Mouse (Mus musculus) neural tube, embryonic 13.5 days (tissue): ENCODE measurements around the gene Ttc7. TPM values are rescaled to one million over a fixed set of nuclear protein-coding genes. Genes with fewer than 3 reads are reported as not detected.

Experiments
- ATAC-seq: fragments of 200-750 bp; cut with Nextera tagmentation; 2 replicates; pipeline ENCODE4 v1.8.0; 2017; ENCODE audit warnings: low read depth, mild to moderate bottlenecking, moderate TSS enrichment, moderate library complexity
- H3K27ac ChIP-seq: fragments of 300-500 bp; sonication (generic); replicated peaks from 2 replicates; pipeline ENCODE4 v1.5.1; 2015; ENCODE audit warnings: moderate library complexity, mild to moderate bottlenecking, inconsistent platforms
- H3K27me3 ChIP-seq: fragments of 300-500 bp; sonication (generic); 2 replicates; pipeline ENCODE4 v1.6.1; 2015; ENCODE audit warnings: mild to moderate bottlenecking, inconsistent platforms
- H3K36me3 ChIP-seq: fragments of 300-500 bp; sonication (generic); 2 replicates; pipeline ENCODE4 v1.6.1; 2015; ENCODE audit warnings: mild to moderate bottlenecking, inconsistent platforms
- H3K4me1 ChIP-seq: fragments of 300-500 bp; sonication (generic); replicated peaks from 2 replicates; pipeline ENCODE4 v1.6.1; 2015; ENCODE audit warnings: inconsistent platforms
- H3K4me2 ChIP-seq: fragments of 300-500 bp; sonication (generic); 2 replicates; pipeline ENCODE4 v1.6.1; 2015; ENCODE audit warnings: inconsistent platforms, mild to moderate bottlenecking, moderate library complexity
- H3K4me3 ChIP-seq: fragments of 300-500 bp; sonication (generic); 2 replicates; pipeline ENCODE4 v1.5.1; 2015; ENCODE audit warnings: mild to moderate bottlenecking, inconsistent platforms
- H3K9ac ChIP-seq: fragments of 300-500 bp; sonication (generic); 2 replicates; pipeline ENCODE4 v1.6.1; 2015; ENCODE audit warnings: moderate library complexity, mild to moderate bottlenecking, inconsistent platforms
- H3K9me3 ChIP-seq: fragments of 300-500 bp; sonication (generic); 2 replicates; pipeline ENCODE4 v1.6.1; 2016; ENCODE audit warnings: inconsistent platforms
- WGBS: fragments of 180-500 bp; shearing (Covaris S2); methylation state at CpG from one replicate; pipeline ENCODE4 v1.1.7; 2015; 5-methylcytosine and 5-hydroxymethylcytosine counted together
- polyA plus RNA-seq: library from polyadenylated mRNA; unstranded; fragments of >200 nt; fragmentation: Nextera tagmentation; extraction: Ambion mirVana; gene quantifications from 2 replicates; pipeline ENCODE4 v1.2.1, GENCODE M21; 2015

Gene Ttc7
- polyA plus RNA-seq, 1 experiment from 2014 or later = 4.9 TPM

- no peak for ATAC-seq
- Histone ChIP-seq H3K9ac (no peak overlapping the region), H3K4me3 (no peak overlapping the region), H3K27me3 (no peaks in the 10 kb centered on the region), H3K4me1 (peaks cover 17% of the 10 kb centered on the region), H3K27ac (no peak overlapping the region), H3K4me2 (no peak overlapping the region), H3K36me3 (no peaks in the 10 kb centered on the region), H3K9me3 (peaks cover 3% of the 10 kb centered on the region; the same call in 1 of the 2 replicates)
- 91% methylated on average over 1 of the region's 1 CpGs for WGBS
Observed at GRCm38 (mm10) chr17:87321673-87322072, 39.0 kb downstream of the Ttc7 start.

- no peak overlapping the region for H3K9ac ChIP-seq
- WGBS = 90% methylated on average over 9 of the region's 9 CpGs
- H3K9me3 ChIP-seq = peaks cover 3% of the 10 kb centered on the region; the same call in 1 of the 2 replicates
- H3K36me3 ChIP-seq = no peaks in the 10 kb centered on the region
- ATAC-seq = no peak
- H3K27ac ChIP-seq = no peak overlapping the region
- H3K4me3 ChIP-seq = no peak overlapping the region
- no peaks in the 10 kb centered on the region for H3K27me3 ChIP-seq
- no peak overlapping the region for H3K4me2 ChIP-seq
- H3K4me1 ChIP-seq = peaks cover 25% of the 10 kb centered on the region
Observed at GRCm38 (mm10) chr17:87323215-87323614, 40.5 kb downstream of the Ttc7 start.

- H3K4me1 ChIP-seq = peaks cover 41% of the 10 kb centered on the region
- no peaks in the 10 kb centered on the region for H3K36me3 ChIP-seq
- H3K4me2 ChIP-seq = no peak overlapping the region
- no peaks in the 10 kb centered on the region for H3K27me3 ChIP-seq
- WGBS = 79% methylated on average over 15 of the region's 15 CpGs
- H3K27ac ChIP-seq = no peak overlapping the region
- peaks cover 3% of the 10 kb centered on the region; the same call in 1 of the 2 replicates for H3K9me3 ChIP-seq
- no peak for ATAC-seq
- no peak overlapping the region for H3K4me3 ChIP-seq
- H3K9ac ChIP-seq = no peak overlapping the region
Observed at GRCm38 (mm10) chr17:87325501-87325900, 42.8 kb downstream of the Ttc7 start.

GRCm38 (mm10) chr17:87326987-87327386, 44.3 kb downstream of the Ttc7 start:
- 19% methylated on average over 6 of the region's 6 CpGs for WGBS
- ATAC-seq = peak; percentile 17; the same call in 1 of the 2 replicates
- no peak overlapping the region for H3K4me2 ChIP-seq
- H3K36me3 ChIP-seq = no peaks in the 10 kb centered on the region
- peak overlapping the region; percentile 61; the same call in 1 of the 2 replicates for H3K27ac ChIP-seq
- peaks cover under 1% of the 10 kb centered on the region; the same call in 1 of the 2 replicates for H3K9me3 ChIP-seq
- no peak overlapping the region for H3K9ac ChIP-seq
- no peaks in the 10 kb centered on the region for H3K27me3 ChIP-seq
- peaks cover 56% of the 10 kb centered on the region for H3K4me1 ChIP-seq
- H3K4me3 ChIP-seq = no peak overlapping the region

- Histone ChIP-seq H3K9me3 (no peaks in the 10 kb centered on the region), H3K27ac (peak overlapping the region; percentile 61), H3K4me1 (peaks cover 62% of the 10 kb centered on the region), H3K36me3 (no peaks in the 10 kb centered on the region), H3K27me3 (no peaks in the 10 kb centered on the region), H3K4me2 (no peak overlapping the region), H3K4me3 (no peak overlapping the region), H3K9ac (no peak overlapping the region)
- ATAC-seq = no peak
- WGBS = 70% methylated on average over 8 of the region's 8 CpGs
Observed at GRCm38 (mm10) chr17:87327645-87328044, 45.0 kb downstream of the Ttc7 start.

- WGBS = 61% methylated on average over 7 of the region's 9 CpGs
Observed at GRCm38 (mm10) chr17:87328177-87328768, 45.6 kb downstream of the Ttc7 start.

GRCm38 (mm10) chr17:87329144-87329700, 46.5 kb downstream of the Ttc7 start:
- Histone ChIP-seq H3K27me3 (no peaks in the 10 kb centered on the region), H3K36me3 (no peaks in the 10 kb centered on the region), H3K27ac (no peak overlapping the region), H3K4me1 (peaks cover 67% of the 10 kb centered on the region), H3K9me3 (no peaks in the 10 kb centered on the region), H3K4me2 (no peak overlapping the region), H3K9ac (no peak overlapping the region), H3K4me3 (no peak overlapping the region)
- no peak for ATAC-seq
- WGBS = 88% methylated on average over 18 of the region's 18 CpGs

More at GRCm38 (mm10) chr17:87328177-87328768, 45.6 kb downstream of the Ttc7 start:
- peaks cover 67% of the 10 kb centered on the region for H3K4me1 ChIP-seq
- H3K4me2 ChIP-seq = no peak overlapping the region
- no peaks in the 10 kb centered on the region for H3K27me3 ChIP-seq
- H3K9ac ChIP-seq = no peak overlapping the region
- H3K9me3 ChIP-seq = no peaks in the 10 kb centered on the region
- no peak for ATAC-seq
- H3K36me3 ChIP-seq = no peaks in the 10 kb centered on the region
- no peak overlapping the region for H3K4me3 ChIP-seq
- no peak overlapping the region for H3K27ac ChIP-seq

- 21% methylated on average over 22 of the region's 22 CpGs for WGBS
- H3K4me1 ChIP-seq = peaks cover 67% of the 10 kb centered on the region
- H3K9ac ChIP-seq = peak overlapping the region; percentile 63
- peak overlapping the region; percentile 90 for H3K27ac ChIP-seq
- peak overlapping the region; percentile 40 for H3K4me2 ChIP-seq
- no peak overlapping the region for H3K4me3 ChIP-seq
- no peaks in the 10 kb centered on the region for H3K36me3 ChIP-seq
- H3K9me3 ChIP-seq = no peaks in the 10 kb centered on the region
- peak; percentile 50 for ATAC-seq
- H3K27me3 ChIP-seq = no peaks in the 10 kb centered on the region
Observed at GRCm38 (mm10) chr17:87330250-87330920, 47.7 kb downstream of the Ttc7 start.

- Histone ChIP-seq H3K4me3 (no peak overlapping the region), H3K36me3 (no peaks in the 10 kb centered on the region), H3K4me2 (peak overlapping the region; percentile 40), H3K27me3 (no peaks in the 10 kb centered on the region), H3K27ac (peak overlapping the region; percentile 90), H3K9me3 (no peaks in the 10 kb centered on the region), H3K9ac (peak overlapping the region; percentile 63), H3K4me1 (peaks cover 62% of the 10 kb centered on the region)
- 0% methylated on average over 11 of the region's 11 CpGs for WGBS
- ATAC-seq = peak; percentile 45
Observed at GRCm38 (mm10) chr17:87330921-87331291, 48.2 kb downstream of the Ttc7 start.

GRCm38 (mm10) chr17:87331336-87332141, 48.9 kb downstream of the Ttc7 start:
- Histone ChIP-seq H3K27ac (peak overlapping the region; percentile 90), H3K4me2 (peak overlapping the region; percentile 40), H3K4me3 (no peak overlapping the region), H3K27me3 (no peaks in the 10 kb centered on the region), H3K4me1 (peaks cover 56% of the 10 kb centered on the region), H3K9ac (peak overlapping the region; percentile 63; the same call in 1 of the 2 replicates), H3K9me3 (no peaks in the 10 kb centered on the region), H3K36me3 (no peaks in the 10 kb centered on the region)
- WGBS = 26% methylated on average over 11 of the region's 11 CpGs
- peak; percentile 77 for ATAC-seq

GRCm38 (mm10) chr17:87332142-87332815, 49.6 kb downstream of the Ttc7 start:
- Histone ChIP-seq H3K9me3 (no peaks in the 10 kb centered on the region), H3K27me3 (no peaks in the 10 kb centered on the region), H3K27ac (peak overlapping the region; percentile 90), H3K4me3 (no peak overlapping the region), H3K9ac (no peak overlapping the region), H3K4me2 (peak overlapping the region; percentile 40), H3K4me1 (peaks cover 48% of the 10 kb centered on the region), H3K36me3 (no peaks in the 10 kb centered on the region)
- 44% methylated on average over 9 of the region's 9 CpGs for WGBS
- ATAC-seq = no peak
